Mouse (Mus musculus): ENCODE measurements around the gene Reep3. TPM values are rescaled to one million over a fixed set of nuclear protein-coding genes. Genes with fewer than 3 reads are reported as not detected.
A peak's percentile ranks its signal among the peaks of the same experiment; 100 is the strongest.
"Not testable (repeated sequence)": the region's sequence is repeated elsewhere in the genome, so short reads cannot be mapped to it uniquely, and the experiment has no call there.

Reep3 gene
- polyA plus RNA-seq, 1 experiment from 2014 or later: 54.0 TPM

- H3K9me3 ChIP-seq (replicated peaks): no peaks in the 10 kb centered on the region
- no peak overlapping the region for H3K27ac ChIP-seq
- H3K4me3 ChIP-seq: no peak overlapping the region
- H3K36me3 ChIP-seq: peaks cover 34% of the 10 kb centered on the region
- no peak for ATAC-seq (ENCODE audit: low FRiP score)
- H3K4me2 ChIP-seq (replicated peaks): no peak overlapping the region
- H3K4me1 ChIP-seq: peaks cover 10% of the 10 kb centered on the region; the same call in 1 of the 2 replicates
- no peak overlapping the region for H3K9ac ChIP-seq
- no peaks in the 10 kb centered on the region for H3K27me3 ChIP-seq
- WGBS: 91% methylated on average over 4 of the region's 4 CpGs
Observed at GRCm38 (mm10) chr10:67017891-67018290, 78.9 kb downstream of the Reep3 start.

DNA sequence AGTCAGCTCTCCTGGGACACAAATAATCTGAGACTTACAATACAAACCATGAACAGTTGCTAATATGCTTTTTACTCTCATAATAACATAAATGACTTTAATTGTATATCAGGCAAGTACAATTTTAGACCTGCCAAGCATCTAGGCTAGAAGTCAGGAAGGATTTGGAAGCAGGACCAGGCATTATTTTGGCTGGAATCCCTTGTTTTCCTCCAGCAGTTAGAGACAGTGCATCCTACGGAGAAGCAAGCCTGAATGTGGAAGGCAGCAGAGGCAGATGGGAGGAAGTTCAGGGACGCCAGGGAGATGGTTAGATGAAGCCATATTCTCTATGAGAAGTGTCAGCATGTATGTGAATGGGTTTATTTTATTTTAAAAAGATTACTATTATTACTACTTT is 79.4 kb downstream of the Reep3 start:
- no peak overlapping the region for H3K4me2 ChIP-seq (replicated peaks)
- WGBS: 73% methylated on average over 2 of the region's 2 CpGs
- H3K9ac ChIP-seq: no peak overlapping the region
- H3K27me3 ChIP-seq: no peaks in the 10 kb centered on the region
- no peak for ATAC-seq (ENCODE audit: low FRiP score)
- peaks cover 34% of the 10 kb centered on the region for H3K36me3 ChIP-seq
- H3K4me3 ChIP-seq: no peak overlapping the region
- H3K27ac ChIP-seq: no peak overlapping the region
- peaks cover 10% of the 10 kb centered on the region; the same call in 1 of the 2 replicates for H3K4me1 ChIP-seq
- no peaks in the 10 kb centered on the region for H3K9me3 ChIP-seq (replicated peaks)

DNA sequence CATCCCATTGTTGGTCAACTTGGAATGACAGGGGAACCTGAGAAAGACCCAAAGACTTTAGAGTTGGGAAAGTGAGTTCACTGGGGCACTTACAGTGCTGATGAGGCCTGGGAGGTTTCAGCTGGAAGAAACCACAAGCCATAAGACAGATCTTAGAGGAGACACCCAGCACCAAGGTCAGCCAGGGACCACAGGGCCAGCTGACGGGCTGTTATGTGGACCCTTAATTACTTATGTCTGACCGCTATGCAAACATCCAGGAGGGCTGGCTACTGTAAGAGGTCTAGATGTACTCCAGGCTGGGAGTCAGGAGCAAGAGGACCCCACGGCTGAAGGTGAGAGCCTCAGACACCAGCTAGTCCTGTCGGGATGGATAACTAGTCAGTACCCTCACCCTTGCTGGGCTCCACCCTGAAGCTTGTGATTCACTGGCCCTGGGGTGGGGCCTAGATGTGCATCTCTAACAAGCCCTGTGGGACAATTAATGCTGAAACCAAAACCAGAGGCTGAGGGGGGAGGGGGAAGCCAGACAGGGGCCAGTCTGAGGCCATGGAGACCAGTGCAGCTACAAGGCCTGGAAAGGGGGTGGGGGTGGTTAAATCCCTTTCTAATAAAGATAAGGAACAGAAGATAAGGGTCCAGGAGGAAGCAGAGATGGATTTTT is 80.0 kb downstream of the Reep3 start:
- H3K9me3 ChIP-seq (replicated peaks): no peaks in the 10 kb centered on the region
- H3K4me1 ChIP-seq: peaks cover 10% of the 10 kb centered on the region; the same call in 1 of the 2 replicates
- no peaks in the 10 kb centered on the region for H3K27me3 ChIP-seq
- H3K4me3 ChIP-seq: no peak overlapping the region
- ATAC-seq (ENCODE audit: low FRiP score): 0 out of 2 replicates have a peak, but pooled peaks have one; percentile 13
- no peak overlapping the region for H3K4me2 ChIP-seq (replicated peaks)
- H3K9ac ChIP-seq: no peak overlapping the region
- peaks cover 34% of the 10 kb centered on the region for H3K36me3 ChIP-seq
- 83% methylated on average over 4 of the region's 4 CpGs for WGBS
- H3K27ac ChIP-seq: no peak overlapping the region

GRCm38 (mm10) chr10:67014746-67015145 is 82.0 kb downstream of the Reep3 start:
- Histone ChIP-seq H3K9me3 (replicated peaks) (no peaks in the 10 kb centered on the region), H3K27ac (no peak overlapping the region), H3K9ac (no peak overlapping the region), H3K4me2 (replicated peaks) (no peak overlapping the region), H3K4me1 (peaks cover 10% of the 10 kb centered on the region; the same call in 1 of the 2 replicates), H3K27me3 (no peaks in the 10 kb centered on the region), H3K36me3 (peaks cover 21% of the 10 kb centered on the region), H3K4me3 (no peak overlapping the region)
- no peak for ATAC-seq (ENCODE audit: low FRiP score)
- 78% methylated on average over 12 of the region's 12 CpGs for WGBS

GRCm38 (mm10) chr10:67010521-67010920 is 86.2 kb downstream of the Reep3 start:
- 88% methylated on average over 12 of the region's 12 CpGs for WGBS
- Histone ChIP-seq H3K36me3 (peaks cover 20% of the 10 kb centered on the region), H3K27me3 (no peaks in the 10 kb centered on the region), H3K27ac (no peak overlapping the region), H3K9ac (no peak overlapping the region), H3K4me1 (no peaks in the 10 kb centered on the region), H3K4me2 (replicated peaks) (no peak overlapping the region), H3K4me3 (no peak overlapping the region), H3K9me3 (replicated peaks) (no peaks in the 10 kb centered on the region)
- ATAC-seq (ENCODE audit: low FRiP score): no peak

DNA sequence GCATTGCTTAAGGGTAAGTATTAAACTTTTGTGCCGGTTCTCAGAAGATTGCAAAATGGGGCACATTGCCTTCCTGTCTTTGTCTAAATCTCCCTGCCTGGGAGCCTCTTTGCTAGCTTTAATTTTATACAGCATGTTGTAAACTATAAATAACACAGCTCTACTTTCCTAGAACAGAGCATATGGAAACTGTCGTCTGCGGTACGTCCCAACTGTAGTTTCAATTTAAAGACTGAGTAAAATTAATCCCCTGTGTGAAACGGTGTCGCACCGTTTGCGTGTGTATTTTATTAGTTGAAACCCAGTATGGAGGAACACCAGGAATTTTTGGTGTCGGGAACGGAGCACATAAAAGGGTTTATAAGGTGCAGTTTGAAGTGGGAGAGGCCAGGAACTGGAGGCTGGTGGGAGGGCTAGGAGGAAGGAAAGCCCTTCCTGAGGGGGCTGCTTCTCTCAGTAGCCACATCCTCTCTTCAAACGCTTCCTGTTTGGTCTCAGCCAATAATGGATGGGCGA is 92.2 kb downstream of the Reep3 start:
- Histone ChIP-seq H3K27ac (peak overlapping the region; percentile 79), H3K4me1 (peaks cover 27% of the 10 kb centered on the region), H3K4me3 (peak overlapping the region; percentile 26), H3K4me2 (replicated peaks) (peak overlapping the region; percentile 52), H3K9ac (no peak overlapping the region), H3K27me3 (no peaks in the 10 kb centered on the region), H3K9me3 (replicated peaks) (no peaks in the 10 kb centered on the region), H3K36me3 (no peaks in the 10 kb centered on the region)
- peak; percentile 17; the same call in 1 of the 2 replicates for ATAC-seq (ENCODE audit: low FRiP score)
- 4% methylated on average over 12 of the region's 12 CpGs for WGBS

DNA sequence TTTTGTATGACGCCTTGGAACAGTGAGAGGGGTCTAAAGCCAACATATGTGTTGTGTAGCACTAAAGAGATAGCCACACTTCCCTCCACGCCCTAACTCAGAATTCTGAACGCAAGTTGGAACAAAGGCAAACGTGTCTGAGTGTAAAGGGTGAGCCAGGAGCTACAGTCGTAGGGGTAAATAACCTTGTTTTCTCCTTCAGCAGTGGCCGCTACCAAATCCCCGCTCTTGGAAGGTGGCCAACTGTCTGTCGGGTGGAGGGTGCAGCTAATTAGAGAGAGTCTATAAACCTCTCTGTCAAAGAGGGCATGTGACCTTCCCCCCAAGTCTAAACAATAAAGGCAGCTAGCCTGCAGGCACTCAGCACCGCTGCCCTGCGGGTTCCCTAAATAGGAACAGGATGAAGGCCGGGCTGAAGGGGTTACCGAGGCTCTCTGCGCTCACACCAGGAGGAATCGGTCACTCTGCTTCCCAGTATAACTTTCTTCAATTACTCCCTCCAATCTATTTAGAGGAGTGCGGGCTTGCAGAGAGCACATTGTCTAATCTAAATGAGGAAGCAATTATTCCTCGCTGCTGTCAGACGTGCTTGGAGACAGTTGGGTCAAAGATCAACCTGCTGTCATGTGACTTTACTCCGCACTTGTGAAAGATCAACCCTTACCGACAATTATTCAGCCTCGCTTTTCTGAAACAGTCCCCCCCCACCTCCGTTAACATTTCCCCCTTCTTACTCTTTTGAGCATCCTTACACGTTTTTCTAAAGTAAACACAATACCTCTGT is 92.8 kb downstream of the Reep3 start:
- H3K27me3 ChIP-seq: no peaks in the 10 kb centered on the region
- no peak overlapping the region for H3K9ac ChIP-seq
- H3K4me3 ChIP-seq: peak overlapping the region; percentile 26
- H3K4me1 ChIP-seq: peaks cover 27% of the 10 kb centered on the region
- H3K27ac ChIP-seq: peak overlapping the region; percentile 79
- H3K9me3 ChIP-seq (replicated peaks): no peaks in the 10 kb centered on the region
- WGBS: under 1% methylated on average over 22 of the region's 22 CpGs
- peak; percentile 75 for ATAC-seq (ENCODE audit: low FRiP score)
- peak overlapping the region; percentile 52 for H3K4me2 ChIP-seq (replicated peaks)
- H3K36me3 ChIP-seq: no peaks in the 10 kb centered on the region

DNA sequence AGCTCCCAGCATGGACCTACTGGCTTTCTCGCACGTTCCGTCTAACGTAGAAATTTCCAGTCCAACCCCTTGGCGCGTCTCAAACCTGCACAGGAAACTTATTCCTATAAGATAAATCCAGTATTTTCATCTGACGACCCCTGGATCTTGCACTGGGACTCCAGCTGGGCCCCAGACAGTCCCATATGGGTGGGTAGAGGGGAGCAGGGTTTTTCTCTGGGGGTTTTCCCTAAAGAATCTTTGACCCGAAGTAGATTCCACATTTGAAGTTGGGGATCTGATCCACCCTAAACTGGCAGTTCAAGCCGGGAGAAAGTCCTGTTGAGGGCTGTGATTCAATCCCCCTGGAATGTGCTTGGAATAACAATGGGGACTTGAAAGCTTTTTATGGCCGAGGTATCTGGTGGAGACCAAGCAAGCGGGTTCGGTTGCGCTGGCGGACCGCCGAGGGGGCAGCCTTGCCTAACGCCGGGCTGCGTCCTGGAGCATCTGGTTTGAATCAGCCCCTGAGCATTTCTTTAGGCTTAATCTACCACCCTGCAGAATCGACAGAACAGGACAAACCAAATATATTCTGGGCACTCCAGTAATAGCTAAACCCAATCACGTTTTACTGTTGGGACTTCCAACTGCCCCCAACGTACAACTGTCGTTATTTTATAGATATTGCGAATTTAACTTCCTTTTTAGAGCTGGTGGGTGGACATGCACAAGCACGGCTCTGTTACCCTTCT is 93.6 kb downstream of the Reep3 start:
- H3K4me1 ChIP-seq: peaks cover 27% of the 10 kb centered on the region
- H3K9me3 ChIP-seq (replicated peaks): no peaks in the 10 kb centered on the region
- no peaks in the 10 kb centered on the region for H3K27me3 ChIP-seq
- peak overlapping the region; percentile 52 for H3K4me2 ChIP-seq (replicated peaks)
- H3K4me3 ChIP-seq: peak overlapping the region; percentile 26
- H3K27ac ChIP-seq: peak overlapping the region; percentile 79
- no peaks in the 10 kb centered on the region for H3K36me3 ChIP-seq
- H3K9ac ChIP-seq: 0 out of 2 replicates have a peak overlapping the region, but pooled peaks have one; percentile 36
- peak; percentile 78 for ATAC-seq (ENCODE audit: low FRiP score)
- under 1% methylated on average over 25 of the region's 25 CpGs for WGBS

- Histone ChIP-seq H3K9me3 (replicated peaks) (no peaks in the 10 kb centered on the region), H3K27me3 (no peaks in the 10 kb centered on the region), H3K4me2 (replicated peaks) (peak overlapping the region; percentile 52), H3K4me3 (peak overlapping the region; percentile 26), H3K9ac (0 out of 2 replicates have a peak overlapping the region, but pooled peaks have one; percentile 36), H3K36me3 (no peaks in the 10 kb centered on the region), H3K27ac (peak overlapping the region; percentile 79), H3K4me1 (peaks cover 27% of the 10 kb centered on the region)
- WGBS: 11% methylated on average over 30 of the region's 30 CpGs
- ATAC-seq (ENCODE audit: low FRiP score): peak; percentile 36
Observed at GRCm38 (mm10) chr10:67002207-67003008, 94.3 kb downstream of the Reep3 start.

DNA sequence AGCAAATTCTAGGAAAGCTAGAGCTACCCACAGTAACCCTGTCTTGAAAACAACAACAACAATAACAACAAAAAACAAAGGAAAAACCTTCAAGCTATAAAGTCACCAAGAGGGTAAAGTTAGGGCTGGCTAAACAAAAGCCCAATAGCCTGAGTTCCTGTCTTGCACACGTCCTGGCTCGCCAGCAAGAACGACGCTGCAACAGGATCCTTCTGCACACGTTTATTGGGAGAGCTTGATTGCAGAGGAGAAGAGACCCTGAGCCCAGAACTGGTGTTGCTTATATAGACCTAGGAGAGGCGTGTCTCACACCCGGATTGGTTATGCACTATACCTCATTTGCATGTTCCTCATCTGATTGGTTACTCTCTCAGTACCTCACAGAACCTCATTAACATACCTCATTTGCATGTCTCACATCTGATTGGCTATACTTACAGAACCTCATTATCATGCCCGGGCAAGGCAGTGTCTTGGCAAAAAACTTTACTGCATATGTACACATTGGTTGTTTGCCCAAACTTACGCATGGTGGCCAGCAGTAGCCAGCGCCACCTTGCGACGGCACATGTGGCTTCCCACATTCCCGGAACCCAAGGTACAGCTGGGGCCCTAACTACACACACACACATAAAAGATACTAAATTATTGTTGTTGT is 95.7 kb downstream of the Reep3 start:
- H3K4me3 ChIP-seq; H3K27me3 ChIP-seq; H3K4me2 ChIP-seq (replicated peaks); H3K9ac ChIP-seq; H3K27ac ChIP-seq; ATAC-seq (ENCODE audit: low FRiP score); H3K9me3 ChIP-seq (replicated peaks); H3K36me3 ChIP-seq: not testable (repeated sequence)
- peaks cover 27% of the 10 kb centered on the region for H3K4me1 ChIP-seq
- 95% methylated on average over 13 of the region's 13 CpGs for whole genome bisulfite sequencing

GRCm38 (mm10) chr10:67000136-67000535 is 96.6 kb downstream of the Reep3 start:
- Histone ChIP-seq H3K36me3 (no peaks in the 10 kb centered on the region), H3K27ac (no peak overlapping the region), H3K27me3 (no peaks in the 10 kb centered on the region), H3K4me3 (no peak overlapping the region), H3K9ac (no peak overlapping the region), H3K4me1 (peaks cover 28% of the 10 kb centered on the region), H3K4me2 (replicated peaks) (no peak overlapping the region), H3K9me3 (replicated peaks) (no peaks in the 10 kb centered on the region)
- no peak for ATAC-seq (ENCODE audit: low FRiP score)
- WGBS: 95% methylated on average over 5 of the region's 5 CpGs
